Mouse (Mus musculus) MEL (cell line): ENCODE measurements at regions not wholly inside any gene's neighbourhood (a gene's known extent, or its start where the extent isn't known, plus 50 kb on each side); places are given as distances from the start of the nearest gene placed in this dataset.

ENCODE experiments used
- CTCF ChIP-seq, 3 experiments: IDR thresholded peaks in 2 of 3; conservative IDR thresholded peaks in 1 of 3; 2 replicates each; pipeline ENCODE4 v1.5.1; 2011 to 2012; ENCODE audit warnings: low read length in 3 of 3, low read depth in 2 of 3, mild to moderate bottlenecking in 2 of 3, improper control_type of control experiment in 1 of 3, inconsistent platforms in 1 of 3, mixed read lengths in 1 of 3, moderate library complexity in 1 of 3; ENCODE audit not compliant: control insufficient read depth in 1 of 3, insufficient read depth in 1 of 3, poor library complexity in 1 of 3, severe bottlenecking in 1 of 3
- EP300 ChIP-seq, 2 experiments: IDR thresholded peaks; 2 replicates each; pipeline ENCODE4 v1.6.1; 2011; ENCODE audit warnings: improper control_type of control experiment in 2 of 2, low read length in 2 of 2, low read depth in 1 of 2, mild to moderate bottlenecking in 1 of 2
- MAX ChIP-seq: IDR thresholded peaks from 2 replicates; pipeline ENCODE4 v1.6.1; 2011; ENCODE audit warnings: low read length, improper control_type of control experiment
- MXI1 ChIP-seq: IDR thresholded peaks from 2 replicates; pipeline ENCODE4 v1.6.1; 2011; ENCODE audit warnings: mild to moderate bottlenecking, low read depth, low read length, improper control_type of control experiment
- MYC ChIP-seq: IDR thresholded peaks from 2 replicates; pipeline ENCODE4 v1.6.1; 2011; ENCODE audit warnings: low read depth, mild to moderate bottlenecking, low read length, improper control_type of control experiment, moderate library complexity
- RAD21 ChIP-seq: IDR thresholded peaks from 2 replicates; pipeline ENCODE4 v1.6.1; 2011; ENCODE audit warnings: mild to moderate bottlenecking, low read depth, low read length, improper control_type of control experiment
- USF2 ChIP-seq, 2 experiments: IDR thresholded peaks; 2 replicates each; pipeline ENCODE4 v1.6.1; 2011 to 2012; ENCODE audit warnings: improper control_type of control experiment in 2 of 2, low read length in 2 of 2, borderline replicate concordance in 1 of 2, inconsistent platforms in 1 of 2, low read depth in 1 of 2, mild to moderate bottlenecking in 1 of 2; ENCODE audit not compliant: insufficient read depth in 1 of 2

DNA sequence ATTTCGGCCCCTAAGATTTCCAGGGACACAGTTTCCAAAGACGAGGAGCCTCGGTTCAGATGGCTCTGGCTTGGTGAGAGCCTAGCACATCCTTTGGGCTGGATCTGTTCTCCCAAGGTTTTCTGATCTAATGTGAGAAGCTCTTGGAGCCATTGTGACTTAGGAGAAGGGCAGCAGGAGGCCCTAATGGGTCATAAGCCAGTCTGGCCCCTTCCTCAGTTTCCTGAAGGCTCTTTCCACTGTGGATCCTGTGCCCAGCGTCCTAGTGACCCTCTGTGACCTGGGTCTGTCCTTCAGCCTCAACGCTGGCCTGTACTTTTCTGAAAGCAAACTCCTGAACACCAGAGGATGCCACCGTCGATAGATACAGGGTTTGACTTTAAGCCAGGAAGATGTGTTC is 113.1 kb upstream of the Haao start:
- TF ChIP-seq MYC (no peak), EP300 (IDR thresholded peaks at IDR 0.05; ENCODE audit: low read depth in 1 of 2, low read length in 2 of 2) (no peak), USF2 (IDR thresholded peaks at IDR 0.05; ENCODE audit: borderline replicate concordance in 1 of 2, insufficient read depth in 1 of 2, low read depth in 1 of 2, low read length in 2 of 2) (no peak), RAD21 (no peak), MAX (no peak), MXI1 (no peak), CTCF (IDR thresholded peaks at IDR 0.05 in 2 of 3, conservative IDR thresholded peaks at IDR 0.05 in 1 of 3; ENCODE audit: control insufficient read depth in 1 of 3, insufficient read depth in 1 of 3, low read depth in 2 of 3, low read length in 3 of 3, poor library complexity in 1 of 3, severe bottlenecking in 1 of 3) (no peak)
